Mouse (Mus musculus) cerebellum, adult 2 months (tissue): ENCODE measurements at regions not wholly inside any gene's neighbourhood (a gene's known extent, or its start where the extent isn't known, plus 50 kb on each side); places are given as distances from the start of the nearest gene placed in this dataset.

ENCODE experiments used
- CTCF ChIP-seq: fragments of 200-500 bp; IDR thresholded peaks from 2 replicates; pipeline ENCODE4 v1.5.1; 2011; ENCODE audit warnings: low read depth, mild to moderate bottlenecking, control low read depth, low read length, moderate library complexity, borderline replicate concordance; ENCODE audit not compliant: insufficient read depth
- POLR2A ChIP-seq: fragments of 200-500 bp; IDR thresholded peaks from 2 replicates; pipeline ENCODE4 v1.6.1; 2011; ENCODE audit warnings: low read length, control low read depth, borderline replicate concordance; ENCODE audit not compliant: insufficient read depth

DNA sequence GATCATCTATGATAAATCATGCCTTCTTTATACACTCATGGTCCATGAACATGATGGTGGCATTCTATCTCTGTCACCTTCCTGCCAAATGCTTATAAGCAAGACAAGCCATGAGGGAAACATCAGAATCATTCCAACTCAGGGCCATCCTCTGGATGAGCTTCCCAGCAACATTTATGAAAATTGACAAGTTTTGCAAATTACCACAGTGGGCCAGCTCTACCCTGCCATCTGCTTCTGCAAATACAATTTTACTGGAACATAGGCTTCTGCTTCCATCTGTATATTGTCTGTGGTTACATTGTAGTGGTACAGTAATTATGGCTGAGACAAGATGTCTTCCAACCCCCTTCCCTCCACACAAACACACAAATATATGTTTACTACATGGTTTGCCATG, 272.1 kb downstream of the Kcns3 start:
- TF ChIP-seq CTCF (no peak), POLR2A (no peak)
